32 mouse cellular contexts compared by ENCODE assay signal in genomic region chr6:85849240-85849639, GRCm38 (mm10). TPM values are rescaled to one million over a fixed set of nuclear protein-coding genes. Genes with fewer than 3 reads are reported as not detected.
DNase-seq lines count a peak whose midpoint lies in the region; TF ChIP-seq lines count a peak whose summit lies in the region.
"Had no signal": no experiment of that assay in that cellular context is flagged by ENCODE, and none has a peak within 500 bp of the region (broad histone marks: within the 10 kb centered on the region; RNA-seq: fewer than 3 reads in every experiment).

No protein-coding gene starts in this region.

- no peak overlapping the region for H3K4me3 ChIP-seq in left cerebral cortex, adult 2 months
- no peak overlapping the region for H3K4me3 ChIP-seq in limb, embryonic 10.5 days
- H3K4me3 ChIP-seq: heart, embryonic 12.5 days; midbrain, embryonic 10.5 days; myocyte; neural tube, embryonic 13.5 days had no signal

- intact Hi-C loops in left cerebral cortex, adult 2 months (cut with DNase I) = no loop called here
- intact Hi-C loops in left cerebral cortex, postnatal 36 days (cut with DNase I) = no loop called here

- no peaks in the 10 kb centered on the region for H3K27me3 ChIP-seq in limb, embryonic 10.5 days (ENCODE audit: low read depth, poor library complexity, severe bottlenecking)
- H3K27me3 ChIP-seq: heart, embryonic 12.5 days; neural tube, embryonic 13.5 days had no signal

- 58% methylated on average over 2 of the region's 2 CpGs for WGBS in limb, embryonic 10.5 days

- H3K36me3 ChIP-seq in limb, embryonic 10.5 days = no peaks in the 10 kb centered on the region
- H3K36me3 ChIP-seq: heart, embryonic 12.5 days; midbrain, embryonic 10.5 days; neural tube, embryonic 13.5 days had no signal

- H3K9me3 ChIP-seq in limb, embryonic 10.5 days (replicated peaks) = no peaks in the 10 kb centered on the region
- H3K9me3 ChIP-seq: heart, embryonic 12.5 days; midbrain, embryonic 10.5 days; neural tube, embryonic 13.5 days had no signal

- DNase-seq in adrenal gland, adult 2 months = peak; percentile 64
- DNase-seq in adrenal gland, postnatal 4 days (ENCODE audit: low spot score in 2 of 2) = no peak
- no peak for DNase-seq in left cerebral cortex, adult 2 months (ENCODE audit: extremely low spot score in 1 of 2, low spot score in 2 of 2)
- no peak for DNase-seq in left cerebral cortex, postnatal 36 days (ENCODE audit: low spot score in 2 of 2)
- peak; percentile 54 for DNase-seq in adrenal gland, postnatal 14 days
- no peak for DNase-seq in limb, embryonic 10.5 days (ENCODE audit: low spot score)
- no peak for DNase-seq in left cerebral cortex, adult 8-10 months (ENCODE audit: low spot score in 2 of 2)
- DNase-seq in cerebellum, adult 11 months = no peak
- DNase-seq: cerebellum, adult 9-10 months; gastrocnemius, postnatal 10 days; heart, adult 18-20 months; heart, postnatal 10 days; kidney, adult 11 months; retina, postnatal 1 day; right cerebral cortex, postnatal 25 days; spleen, adult 18-20 months had no signal

- TF ChIP-seq CTCF in left cerebral cortex, adult 2 months (IDR thresholded peaks at IDR 0.05) = no peak

- H3K27ac ChIP-seq in left cerebral cortex, adult 2 months = peak overlapping the region; percentile 69
- 0 out of 2 replicates have a peak overlapping the region, but pooled peaks have one; percentile 0 for H3K27ac ChIP-seq in limb, embryonic 10.5 days
- H3K27ac ChIP-seq: kidney, postnatal 0 days; macrophage; midbrain, embryonic 10.5 days; neural tube, embryonic 13.5 days had no signal

- H3K4me1 ChIP-seq in limb, embryonic 10.5 days = peaks cover under 1% of the 10 kb centered on the region; the same call in 1 of the 2 replicates
- H3K4me1 ChIP-seq: heart, embryonic 12.5 days had no signal

RNA-seq across cellular contexts. Expression of gene Nat8, which starts 17.4 kb away (rescaled TPM):
- 1 to 10 TPM; 1.8 to 8.2 TPM for total RNA-seq in adrenal gland, adult 2 months (2021)
- polyA plus RNA-seq in adrenal gland, adult 2 months (2012; rRNA removed) = 2.3 and 3.3 TPM in 2 replicates
- total RNA-seq in adrenal gland, postnatal 4 days (2021) = 1 to 10 TPM in 1 of 2 experiments, under 1 TPM in 1; 0.85 to 1.6 TPM
- total RNA-seq in left cerebral cortex, adult 2 months (2021) = 1 to 10 TPM; 2.8 to 4.4 TPM
- total RNA-seq in left cerebral cortex, postnatal 36 days (2021) = 1 to 10 TPM; 2.7 to 3.6 TPM
- total RNA-seq in adrenal gland, postnatal 14 days (2021) = 1.6 TPM in 2 replicates
- not detected in 2 replicates for polyA plus RNA-seq in limb, embryonic 10.5 days (2016; fragmentation: Nextera tagmentation; extraction: Ambion mirVana)
- 1 to 10 TPM; 3.5 to 6.1 (median 4.8) TPM for total RNA-seq in left cerebral cortex, adult 8-10 months (2022)
- total RNA-seq: common myeloid progenitor, adult 5-6 weeks; ES-E14; gastrocnemius, postnatal 10 days; heart, adult 18-20 months; heart, postnatal 10 days had no signal
- polyA plus RNA-seq: brain, embryonic 14.5 days; embryonic facial prominence, embryonic 11.5 days; forebrain, embryonic 14.5 days; heart, embryonic 12.5 days; lung, postnatal 0 days; macrophage; midbrain, embryonic 10.5 days; myocyte; neural tube, embryonic 13.5 days had no signal

RNA-seq across cellular contexts. Expression of gene Nat8f2, which starts 19.7 kb away (rescaled TPM):
- total RNA-seq in adrenal gland, adult 2 months (2021) = 1 to 10 TPM; 2.0 to 3.7 TPM
- polyA plus RNA-seq in adrenal gland, adult 2 months (2012; rRNA removed) = 0.12 and 0.15 TPM in 2 replicates
- 1 to 10 TPM; 1.1 to 1.2 TPM for total RNA-seq in adrenal gland, postnatal 4 days (2021)
- total RNA-seq in left cerebral cortex, adult 2 months (2021) = 1 to 10 TPM; 2.1 to 2.7 TPM
- 1 to 10 TPM; 1.4 to 2.4 TPM for total RNA-seq in left cerebral cortex, postnatal 36 days (2021)
- 0.64 and 3.5 TPM in 2 replicates for total RNA-seq in adrenal gland, postnatal 14 days (2021)
- polyA plus RNA-seq in limb, embryonic 10.5 days (2016; fragmentation: Nextera tagmentation; extraction: Ambion mirVana) = not detected in 2 replicates
- total RNA-seq in left cerebral cortex, adult 8-10 months (2022) = 1 to 10 TPM; 2.4 to 3.7 (median 3.4) TPM
- total RNA-seq: common myeloid progenitor, adult 5-6 weeks; heart, postnatal 10 days had no signal
- polyA plus RNA-seq: embryonic facial prominence, embryonic 11.5 days; forebrain, embryonic 14.5 days; heart, embryonic 12.5 days; limb, embryonic 14.5 days; liver, embryonic 16.5 days; lung, postnatal 0 days; macrophage; midbrain, embryonic 10.5 days; myocyte; neural tube, embryonic 13.5 days had no signal

RNA-seq across cellular contexts. Expression of gene Nat8f5, which starts 28.5 kb away (rescaled TPM):
- total RNA-seq in adrenal gland, adult 2 months (2021) = 1 to 10 TPM; 5.7 to 9.7 TPM
- polyA plus RNA-seq in adrenal gland, adult 2 months (2012; rRNA removed) = 1.1 and 2.3 TPM in 2 replicates
- 1 to 10 TPM in 1 of 2 experiments, under 1 TPM in 1; 0.31 to 1.0 TPM for total RNA-seq in adrenal gland, postnatal 4 days (2021)
- 1 to 10 TPM; 3.2 to 8.4 TPM for total RNA-seq in left cerebral cortex, adult 2 months (2021)
- 1 to 10 TPM; 5.8 to 6.0 TPM for total RNA-seq in left cerebral cortex, postnatal 36 days (2021)
- 1.4 and 1.9 TPM in 2 replicates for total RNA-seq in adrenal gland, postnatal 14 days (2021)
- polyA plus RNA-seq in limb, embryonic 10.5 days (2016; fragmentation: Nextera tagmentation; extraction: Ambion mirVana) = not detected in 2 replicates
- 1 to 10 TPM; 4.1 to 6.0 (median 4.7) TPM for total RNA-seq in left cerebral cortex, adult 8-10 months (2022)
- total RNA-seq: common myeloid progenitor, adult 5-6 weeks; ES-E14; heart, adult 18-20 months; heart, postnatal 10 days had no signal
- polyA plus RNA-seq: brain, embryonic 14.5 days; embryonic facial prominence, embryonic 11.5 days; forebrain, embryonic 14.5 days; heart, embryonic 12.5 days; hindbrain, embryonic 11.5 days; limb, embryonic 14.5 days; liver, embryonic 16.5 days; lung, postnatal 0 days; macrophage; midbrain, embryonic 10.5 days; myocyte had no signal

RNA-seq across cellular contexts. Expression of gene Nat8f6, which starts 28.5 kb away (rescaled TPM):
- 1 to 10 TPM in 1 of 2 experiments, under 1 TPM in 1; 0.81 to 2.8 TPM for total RNA-seq in adrenal gland, adult 2 months (2021)
- polyA plus RNA-seq in adrenal gland, adult 2 months (2012; rRNA removed) = 0.87 and 1.4 TPM in 2 replicates
- under 1 TPM; 0.28 to 0.45 TPM for total RNA-seq in adrenal gland, postnatal 4 days (2021)
- total RNA-seq in left cerebral cortex, adult 2 months (2021) = 1 to 10 TPM; 2.3 TPM
- total RNA-seq in left cerebral cortex, postnatal 36 days (2021) = 1 to 10 TPM; 1.1 to 2.8 TPM
- 0.41 and 0.45 TPM in 2 replicates for total RNA-seq in adrenal gland, postnatal 14 days (2021)
- polyA plus RNA-seq in limb, embryonic 10.5 days (2016; fragmentation: Nextera tagmentation; extraction: Ambion mirVana) = not detected in 2 replicates
- 1 to 10 TPM in 3 of 4 experiments, under 1 TPM in 1; 0.80 to 4.6 (median 2.4) TPM for total RNA-seq in left cerebral cortex, adult 8-10 months (2022)
- total RNA-seq: common myeloid progenitor, adult 5-6 weeks; ES-E14; heart, adult 18-20 months had no signal
- polyA plus RNA-seq: brain, embryonic 14.5 days; embryonic facial prominence, embryonic 11.5 days; forebrain, embryonic 14.5 days; heart, embryonic 12.5 days; hindbrain, embryonic 11.5 days; liver, embryonic 16.5 days; lung, postnatal 0 days; macrophage; midbrain, embryonic 10.5 days; midbrain, embryonic 16.5 days; myocyte; neural tube, embryonic 13.5 days had no signal

RNA-seq across cellular contexts. Expression of gene Nat8f4, which starts 55.4 kb away (rescaled TPM):
- total RNA-seq in adrenal gland, adult 2 months (2021) = 10 to 100 TPM in 1 of 2 experiments, 1 to 10 TPM in 1; 8.4 to 15.5 TPM
- 6.8 and 8.5 TPM in 2 replicates for polyA plus RNA-seq in adrenal gland, adult 2 months (2012; rRNA removed)
- 10 to 100 TPM; 15.0 to 18.0 TPM for total RNA-seq in adrenal gland, postnatal 4 days (2021)
- total RNA-seq in left cerebral cortex, adult 2 months (2021) = 1 to 10 TPM; 5.3 to 7.4 TPM
- total RNA-seq in left cerebral cortex, postnatal 36 days (2021) = 1 to 10 TPM; 6.5 to 8.3 TPM
- 6.1 and 7.9 TPM in 2 replicates for total RNA-seq in adrenal gland, postnatal 14 days (2021)
- 1.5 and 1.8 TPM in 2 replicates for polyA plus RNA-seq in limb, embryonic 10.5 days (2016; fragmentation: Nextera tagmentation; extraction: Ambion mirVana)
- 1 to 10 TPM; 6.9 to 8.3 (median 7.7) TPM for total RNA-seq in left cerebral cortex, adult 8-10 months (2022)

Comparison
In these comparisons a context has a peak if more than half of its experiments do, and no peak if none do; other contexts are left out.
1. DNase-seq: peak in adrenal gland, adult 2 months (single experiment) and adrenal gland, postnatal 14 days (single experiment); none in adrenal gland, postnatal 4 days (0 of 2), left cerebral cortex, adult 2 months (0 of 2), left cerebral cortex, postnatal 36 days (0 of 2), limb, embryonic 10.5 days (single experiment), left cerebral cortex, adult 8-10 months (0 of 2) and cerebellum, adult 11 months (single experiment).